Mouse (Mus musculus) cerebellum, postnatal 36 days (tissue): ENCODE measurements around the gene Pkig.

Source experiments
- DNase-seq, 2 experiments: peaks; one replicate each; pipeline ENCODE4 v3.0.0; 2021 to 2022; ENCODE audit warnings: mixed read lengths in 2 of 2

Pkig gene

DNA sequence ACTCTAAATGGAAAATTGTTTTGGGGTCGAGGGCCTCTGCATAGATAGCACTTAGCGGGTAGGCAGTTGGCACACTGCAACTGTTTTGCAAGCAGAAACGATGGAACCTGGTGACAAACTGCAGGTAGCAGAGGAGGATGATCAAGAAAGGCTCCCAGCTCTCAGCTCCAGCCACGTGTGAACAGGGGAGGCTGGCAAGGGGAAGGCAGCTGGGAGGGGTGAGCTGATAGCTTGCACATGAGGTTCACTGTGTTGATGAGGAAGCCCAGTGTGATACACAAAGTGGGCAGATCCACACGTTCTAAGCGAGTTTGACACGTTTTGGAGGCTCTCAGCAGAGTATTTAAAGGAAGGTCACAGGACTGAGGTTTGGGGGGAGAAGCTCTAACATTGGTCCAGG lies 54.3 kb downstream of the Pkig start:
- DNase-seq = no peak

DNA sequence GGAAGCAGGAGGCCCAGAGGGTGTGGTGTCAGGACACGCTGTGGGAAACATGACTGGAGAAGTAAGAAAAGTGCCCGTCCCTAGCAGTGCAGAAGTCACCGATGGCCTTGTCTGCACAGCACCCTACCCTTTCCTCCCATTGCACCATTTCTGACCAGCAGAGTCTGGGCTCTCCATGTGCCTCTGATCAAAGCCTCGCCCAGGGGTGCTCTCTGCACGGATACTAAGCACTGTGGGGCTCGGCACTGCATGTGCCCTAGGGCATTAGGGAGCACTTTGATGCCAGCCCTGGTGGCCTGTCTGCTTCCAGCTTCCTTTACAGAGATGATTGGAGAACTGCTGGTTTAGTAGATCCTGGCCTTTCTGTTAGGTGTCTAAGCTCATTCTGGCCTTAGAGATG lies 54.7 kb downstream of the Pkig start:
- DNase-seq = no peak

DNA sequence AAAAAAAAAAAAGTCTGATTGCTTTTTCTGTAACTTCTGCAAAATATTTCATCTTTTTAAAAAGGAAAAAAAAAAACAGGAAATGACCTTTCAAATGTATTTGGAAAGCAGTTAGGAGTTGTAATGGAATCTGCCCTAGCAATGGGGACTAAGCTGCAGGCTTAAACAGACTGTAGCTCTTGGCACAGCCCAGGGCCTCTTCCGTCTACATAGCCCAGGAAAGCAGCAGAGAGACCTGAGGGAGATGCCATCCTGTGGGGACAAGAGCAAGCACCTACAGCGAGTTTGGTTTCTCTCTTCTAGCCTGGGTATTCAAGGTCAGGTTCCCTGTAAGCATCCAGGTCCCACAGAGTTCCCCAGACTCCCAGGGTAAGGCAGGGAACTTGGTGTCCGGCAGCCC lies 55.2 kb downstream of the Pkig start:
- DNase-seq = no peak

DNA sequence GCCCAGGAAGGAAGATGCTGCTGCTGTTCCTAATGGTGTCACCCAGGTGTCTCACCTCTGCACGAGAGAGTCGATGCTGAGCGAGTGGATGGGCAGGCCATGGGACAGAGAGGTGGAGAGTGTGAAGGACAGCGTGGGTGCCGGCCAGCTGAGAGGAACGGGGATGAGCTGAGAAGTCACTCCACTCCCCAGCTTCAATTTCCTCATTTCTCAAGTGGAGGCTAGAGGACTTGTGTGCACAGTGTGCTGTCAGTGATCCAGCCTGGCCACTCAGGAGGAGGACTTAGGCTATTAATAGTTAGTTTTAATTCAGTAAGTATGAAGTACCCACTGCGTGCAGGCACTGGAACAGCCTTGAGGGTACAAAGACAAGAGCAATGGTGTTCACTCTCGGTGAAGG lies 58.3 kb downstream of the Pkig start:
- DNase-seq = no peak

DNA sequence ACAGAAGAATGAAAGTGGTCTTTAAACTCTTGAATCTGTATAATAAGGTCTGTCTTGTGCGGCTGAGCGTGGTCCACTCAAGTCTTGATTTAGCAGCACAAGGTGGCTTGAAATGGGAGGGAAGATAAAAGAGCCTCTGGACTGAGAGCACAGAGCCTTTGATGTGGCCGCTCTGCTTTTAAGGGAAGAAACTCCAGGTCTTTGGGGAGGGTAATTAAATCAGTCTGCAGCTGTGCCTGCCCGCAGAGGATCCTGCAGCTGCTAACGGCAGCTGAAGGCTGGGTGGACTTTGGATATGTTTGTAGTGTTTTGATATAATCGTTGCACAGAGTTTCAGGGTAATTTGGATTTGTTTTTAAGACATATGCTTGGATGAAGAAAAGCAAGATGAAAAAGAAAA lies 58.7 kb downstream of the Pkig start:
- no peak for DNase-seq

DNA sequence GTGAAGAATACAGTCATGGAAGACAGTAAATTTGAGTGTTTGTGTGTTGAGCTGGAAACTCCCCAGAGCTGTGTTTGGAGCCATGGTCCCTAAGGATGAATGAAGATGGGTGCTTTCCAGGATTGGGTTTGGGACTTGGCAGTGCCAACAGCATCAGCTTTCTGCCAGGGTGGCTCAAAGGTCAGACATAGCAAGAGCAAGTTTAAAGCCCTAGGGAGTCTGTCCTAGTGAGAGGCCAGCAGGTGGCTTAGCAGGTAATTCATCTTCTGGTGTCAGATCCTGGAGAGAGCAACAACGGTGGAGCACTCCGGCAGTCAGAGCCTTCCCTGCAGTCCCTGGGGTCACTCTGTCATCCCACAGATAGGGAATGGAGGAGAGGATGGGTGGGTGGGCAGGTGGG lies 60.3 kb downstream of the Pkig start:
- DNase-seq = peak in 1 of 2 experiments; percentile 25

DNA sequence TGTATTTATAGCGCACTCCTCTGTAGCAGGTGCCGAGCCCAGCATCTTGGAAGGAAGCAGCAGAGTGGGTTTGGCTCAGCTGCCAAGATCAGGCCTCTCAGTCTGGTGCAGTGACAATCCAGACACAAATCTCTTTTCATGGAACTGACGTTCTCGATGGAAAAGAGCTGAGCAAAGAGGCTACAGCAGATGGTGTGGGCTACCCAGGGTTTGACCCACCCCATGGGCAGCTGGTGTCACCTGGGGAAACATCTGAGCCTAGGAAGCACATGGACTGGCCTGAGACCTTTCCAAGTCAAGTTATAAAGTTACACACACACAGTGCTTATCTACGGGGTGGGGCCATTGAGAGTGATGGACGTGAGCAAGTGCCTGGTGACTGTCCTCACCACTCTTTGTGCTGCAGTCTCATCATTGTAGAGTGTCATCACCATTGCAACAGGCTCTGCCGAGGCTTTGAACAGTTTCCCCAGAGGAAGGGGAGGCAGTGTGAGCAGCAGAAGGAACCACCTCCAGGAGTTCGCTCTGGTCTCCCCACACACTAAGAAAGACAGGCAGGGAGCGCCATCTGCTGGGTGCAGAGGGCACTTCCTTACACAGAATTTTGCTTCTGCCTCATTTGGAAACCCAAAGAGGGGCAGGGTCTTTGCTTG lies 60.9 kb downstream of the Pkig start:
- DNase-seq = peak; percentile 85 to 87

DNA sequence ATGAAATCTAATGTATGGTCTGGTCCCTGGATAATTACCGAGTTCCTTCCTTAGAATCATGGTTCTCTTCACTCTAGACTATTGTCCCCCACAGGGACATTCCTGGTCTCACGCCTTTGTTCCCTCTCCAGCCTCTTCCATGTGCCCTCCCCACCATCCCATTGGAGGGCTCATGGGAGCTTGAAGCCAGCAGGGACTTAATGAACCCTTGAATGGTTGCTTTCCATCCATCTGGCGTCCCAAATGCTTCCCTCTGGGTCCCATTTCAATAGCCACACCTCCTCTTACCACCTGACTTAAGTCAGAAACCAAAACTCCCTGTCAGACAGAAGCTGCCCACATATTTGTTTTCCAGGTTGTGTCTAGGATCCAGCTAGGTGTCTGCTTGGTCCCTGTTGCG lies 61.4 kb downstream of the Pkig start:
- DNase-seq = no peak

DNA sequence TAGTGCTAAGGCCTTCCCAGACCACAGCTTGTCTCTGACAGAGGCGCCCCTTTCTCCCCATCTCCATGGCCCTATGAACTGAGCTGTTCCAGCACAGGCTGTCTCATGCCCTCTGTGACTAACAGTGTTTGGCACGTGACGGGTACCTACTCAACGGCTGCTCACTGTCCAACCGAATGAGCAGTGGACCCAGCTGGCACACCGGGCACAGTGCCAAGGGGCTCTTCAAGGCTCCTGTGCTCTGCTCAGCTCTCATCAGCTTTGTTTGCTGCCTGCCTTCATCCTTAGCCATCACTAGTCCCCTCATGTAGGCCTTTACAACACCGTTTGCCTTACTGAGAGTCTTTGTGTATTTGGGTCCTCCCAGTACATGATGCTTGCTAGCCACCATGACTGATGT lies 64.4 kb downstream of the Pkig start:
- peak; percentile 71 to 80 for DNase-seq

DNA sequence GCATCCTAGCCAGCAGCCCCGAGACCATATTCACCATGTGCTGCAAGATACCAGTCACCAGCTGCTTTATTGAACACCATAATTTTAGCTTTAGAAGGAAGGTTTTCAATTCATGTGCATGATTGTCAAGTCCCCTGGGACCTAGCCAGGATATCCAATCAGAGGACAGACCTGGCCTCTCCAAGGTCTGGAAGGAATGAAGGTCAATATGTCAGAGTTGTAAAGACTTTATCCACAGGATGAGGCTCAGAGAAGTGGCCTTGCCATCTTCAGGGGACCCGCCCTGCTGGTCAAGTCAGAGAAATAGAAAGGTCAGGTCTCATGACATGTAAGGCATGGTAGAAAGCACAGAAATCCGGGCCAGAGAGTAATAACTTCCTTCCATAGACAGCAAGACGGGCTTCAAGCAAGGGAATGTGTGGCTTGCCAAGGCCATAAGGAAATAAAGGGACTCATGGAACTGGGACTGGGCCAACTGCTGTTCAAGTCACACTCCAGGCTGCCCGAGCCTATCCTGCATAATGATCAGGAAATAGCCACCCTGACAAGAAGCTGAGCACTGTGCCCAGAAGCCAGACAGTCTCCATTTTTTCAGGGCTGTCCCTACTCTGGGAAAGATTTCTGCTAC lies 68.7 kb downstream of the Pkig start:
- DNase-seq = no peak

DNA sequence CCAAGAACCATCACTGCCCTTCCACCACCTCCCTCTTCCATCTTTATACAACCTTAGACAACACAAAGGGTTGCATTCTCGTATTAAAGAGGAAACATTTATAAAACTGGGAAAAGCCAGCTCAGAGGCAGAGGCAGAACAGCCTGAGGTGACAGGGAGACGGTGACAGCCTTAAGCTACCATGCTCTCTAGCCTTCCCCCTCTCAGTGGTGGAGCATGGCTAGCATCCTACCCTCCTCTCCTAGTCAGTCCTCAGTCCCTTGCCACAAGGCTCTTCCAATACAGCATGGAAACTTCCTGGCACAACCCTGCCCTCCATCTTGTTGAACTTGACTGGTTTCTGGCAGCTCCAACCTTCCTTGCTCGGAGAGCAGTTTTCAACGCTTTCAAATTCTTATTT lies 70.1 kb downstream of the Pkig start:
- no peak for DNase-seq

DNA sequence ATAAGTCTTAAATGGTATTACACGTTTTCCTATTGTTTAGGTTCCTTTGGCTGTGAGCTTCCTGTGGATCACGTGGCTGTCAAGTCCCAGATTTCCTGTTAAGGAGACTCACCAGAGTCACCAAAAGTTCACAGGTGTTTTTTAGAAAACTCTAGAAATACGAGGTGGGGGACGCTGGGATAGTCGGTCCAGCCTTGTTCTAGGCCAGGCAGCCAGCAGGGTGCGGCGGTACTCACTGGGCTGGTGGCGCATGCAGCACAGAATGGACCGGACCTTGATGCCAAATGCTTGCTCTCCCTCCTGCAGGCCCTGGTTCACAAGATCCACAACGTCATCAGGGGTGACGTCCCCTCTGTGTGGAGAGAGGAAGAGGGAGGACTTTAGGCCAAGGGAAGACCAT lies 73.8 kb downstream of the Pkig start:
- no peak for DNase-seq

DNA sequence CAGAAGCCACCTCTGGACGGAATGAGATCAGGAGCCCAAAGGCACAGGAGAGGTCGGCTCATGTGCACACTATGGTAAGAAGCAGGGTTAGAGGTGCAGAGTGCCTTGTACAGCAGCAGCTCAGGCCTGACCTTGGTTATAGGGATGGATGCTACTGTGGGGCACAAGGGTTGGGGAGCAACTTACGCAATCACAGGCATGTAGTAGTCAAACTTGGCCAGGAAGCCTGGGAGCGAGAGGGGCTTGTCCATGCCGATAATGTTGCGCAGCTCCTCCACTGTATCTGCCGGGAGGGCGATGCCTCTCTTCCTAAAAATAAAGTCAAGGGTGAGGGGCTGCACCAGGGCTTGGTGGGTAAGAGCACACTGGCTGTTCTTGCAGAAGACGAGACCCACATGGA lies 77.0 kb downstream of the Pkig start:
- DNase-seq = no peak

DNA sequence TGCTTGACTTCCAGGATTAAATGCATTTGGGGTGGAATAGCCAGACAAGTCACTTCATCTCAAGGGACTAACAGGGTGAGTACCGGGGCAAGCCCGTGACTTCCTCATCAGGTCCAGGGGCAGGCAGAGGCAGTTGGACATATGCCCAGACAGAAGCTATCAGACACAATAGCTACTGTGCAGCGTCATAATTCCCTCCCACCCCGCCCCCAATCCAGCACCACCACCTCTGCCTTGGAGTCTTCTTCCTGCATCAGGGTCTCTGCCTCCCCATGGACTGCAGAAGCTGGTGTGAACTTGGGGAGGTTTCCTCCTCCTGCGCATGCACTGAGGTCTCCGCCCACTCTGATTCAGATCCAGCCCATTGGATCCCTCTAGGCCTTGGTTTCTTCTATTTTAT lies 77.8 kb downstream of the Pkig start:
- no peak for DNase-seq

DNA sequence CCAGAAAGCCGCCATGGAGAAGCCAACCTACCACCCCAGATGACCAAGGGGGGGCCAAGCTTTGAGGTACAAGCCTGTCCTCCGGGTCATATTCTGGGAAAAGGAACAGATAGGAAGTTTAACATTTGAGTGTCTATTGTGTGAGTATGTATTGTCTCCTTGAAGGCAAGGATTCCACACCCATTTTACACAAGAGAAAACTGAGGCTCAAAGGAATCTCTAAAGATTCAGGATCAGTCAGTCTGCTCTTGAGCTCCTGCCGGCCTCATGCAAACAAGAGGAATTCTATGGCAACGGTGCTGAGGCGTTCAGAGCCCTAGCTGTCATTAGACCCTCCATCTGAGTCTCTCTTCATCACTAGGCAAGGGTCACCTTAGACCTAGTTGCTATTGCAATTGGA lies 84.5 kb downstream of the Pkig start:
- no peak for DNase-seq

DNA sequence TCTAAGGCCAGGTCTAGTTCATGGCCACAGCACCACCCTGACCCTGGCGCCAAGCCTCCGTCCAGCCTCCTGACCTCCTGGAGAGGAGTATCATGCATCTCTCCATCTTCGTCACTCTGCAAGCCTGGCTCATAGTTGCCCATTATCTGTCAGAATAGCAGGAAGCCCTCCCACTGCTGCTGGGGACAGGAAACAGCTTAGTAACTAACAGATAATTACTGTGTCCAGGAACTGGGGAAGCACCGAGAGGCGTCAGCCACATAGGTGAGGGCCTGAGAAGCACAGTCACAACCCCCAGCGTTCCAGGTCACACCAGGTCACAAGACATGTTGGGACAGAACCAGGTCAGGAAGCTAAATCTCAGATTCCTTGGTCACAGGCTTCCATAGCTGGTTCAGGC lies 85.2 kb downstream of the Pkig start:
- DNase-seq = no peak

DNA sequence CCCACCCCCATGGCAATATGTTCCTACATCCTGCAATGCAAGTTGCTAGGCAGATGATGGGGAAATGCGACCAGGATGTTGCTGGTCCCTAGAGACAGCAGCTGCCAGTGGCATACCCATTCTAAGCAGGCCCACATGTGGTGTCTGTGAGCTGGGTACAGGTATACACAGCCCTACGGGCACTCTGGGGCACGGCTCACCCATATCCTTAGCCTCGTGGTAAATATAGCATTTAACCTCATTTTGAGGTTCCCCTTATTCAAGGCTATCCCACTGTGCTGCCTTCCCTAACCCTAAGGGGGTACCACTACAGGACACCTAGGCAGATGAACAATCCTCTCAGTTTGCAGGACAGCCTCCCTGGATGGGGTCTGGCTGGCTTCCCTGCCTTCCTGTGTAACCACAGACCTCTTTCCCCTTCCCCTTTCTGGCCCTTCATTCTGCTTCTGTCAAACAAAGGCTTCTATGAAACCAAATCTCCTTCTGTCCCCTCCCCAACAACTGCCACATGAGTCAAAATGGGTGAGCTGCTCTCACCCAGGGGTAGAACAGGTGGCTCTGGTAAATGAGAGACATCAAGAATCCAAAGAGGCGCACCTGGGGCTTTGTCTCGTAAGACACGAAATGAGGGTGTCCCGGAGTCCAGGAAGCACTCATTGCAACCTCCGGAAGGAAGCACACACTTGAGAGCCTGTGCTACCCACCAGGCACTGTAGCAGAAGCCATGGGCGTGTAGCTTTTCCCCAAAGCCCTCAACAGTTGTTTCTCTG lies 86.8 kb downstream of the Pkig start:
- DNase-seq = no peak

DNA sequence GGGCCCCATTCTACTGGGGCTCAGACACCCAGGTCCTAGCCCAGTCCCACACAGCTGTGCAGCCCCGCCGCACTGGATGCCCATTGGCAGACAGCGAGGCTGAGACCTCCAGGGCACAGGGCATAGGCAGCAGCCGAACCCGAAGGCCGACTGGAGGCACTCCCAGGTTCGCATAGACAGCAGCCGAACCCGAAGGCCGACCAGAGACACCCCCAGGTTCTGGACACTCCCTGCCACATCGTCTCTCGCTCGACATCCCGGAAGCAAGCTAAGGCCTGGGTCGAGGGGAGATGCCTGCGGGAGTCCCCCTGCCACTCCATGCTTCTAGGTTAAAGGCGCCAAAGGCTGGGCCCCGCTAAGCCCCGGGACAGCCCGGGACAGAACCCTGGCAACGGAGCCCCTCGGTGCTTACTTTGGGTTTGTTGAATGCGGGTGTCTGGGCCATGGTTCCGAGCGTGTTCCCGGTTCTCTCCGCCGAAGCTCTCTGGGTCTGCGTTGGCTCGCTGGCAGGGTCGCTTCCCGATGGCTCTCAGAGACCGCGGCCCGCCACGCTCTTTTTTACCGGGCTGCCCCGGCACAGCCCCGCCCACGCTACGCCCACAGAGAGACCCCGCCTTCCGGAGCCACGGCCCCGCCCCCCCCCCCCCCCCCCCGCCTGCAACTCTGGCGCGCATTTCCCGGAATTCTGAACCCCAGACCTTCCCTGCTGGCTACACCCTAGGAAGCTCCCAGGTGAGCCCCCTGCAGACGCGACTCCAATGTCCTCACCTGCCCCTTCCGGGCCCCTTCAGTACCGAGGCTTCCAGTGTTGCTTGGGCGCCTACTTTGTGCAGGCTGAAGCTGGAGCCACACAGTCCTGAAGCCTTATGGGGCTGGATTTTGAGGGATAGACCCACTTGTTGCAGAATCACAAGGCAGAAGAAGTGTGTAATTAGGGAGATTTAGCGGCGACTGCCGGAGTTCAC lies 91.7 kb downstream of the Pkig start, which contains the start of gene Ada:
Gene Ada (minus strand): TSS at position 593 of the 965 bp plus-strand sequence.
- peak; percentile 14 to 36 for DNase-seq

DNA sequence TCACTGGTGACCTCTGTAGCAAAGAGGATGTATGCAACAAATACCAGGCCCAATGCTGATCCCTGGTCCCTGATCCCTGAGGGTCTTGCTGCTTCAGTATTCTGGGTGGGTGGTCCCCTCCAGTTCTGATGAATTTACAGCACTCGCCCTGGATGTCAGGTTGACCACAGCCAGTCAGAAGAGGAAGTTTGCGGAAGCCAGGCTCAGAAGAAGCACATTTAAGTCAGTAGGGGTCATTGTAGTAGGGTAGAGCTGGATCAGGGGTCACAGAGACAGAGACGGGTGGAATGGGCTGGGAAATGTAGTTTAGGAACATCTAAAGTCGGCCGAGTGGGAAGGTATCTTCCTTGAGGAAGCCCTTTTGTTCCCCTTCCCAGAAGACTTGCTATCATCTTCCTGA lies 96.0 kb downstream of the Pkig start:
- DNase-seq = no peak

DNA sequence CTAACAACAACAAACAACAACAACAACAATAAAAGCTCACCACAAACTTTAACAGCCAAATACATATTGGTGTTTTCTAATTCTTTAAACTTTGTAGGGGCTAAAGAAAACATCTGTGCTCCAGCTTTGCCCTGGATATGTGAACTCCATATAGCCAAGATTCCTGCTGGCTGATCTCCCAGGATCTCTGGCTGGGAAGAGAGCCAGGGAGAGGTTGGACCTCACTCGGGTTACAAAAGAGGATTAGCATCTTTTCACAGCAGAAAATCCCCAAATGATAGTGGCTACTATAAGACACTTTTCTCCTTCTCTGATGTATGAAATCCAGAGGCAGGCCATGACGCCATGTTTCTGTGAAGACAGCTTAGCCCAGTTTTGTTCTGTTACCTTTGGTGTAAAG lies 98.5 kb downstream of the Pkig start:
- peak; percentile 15 to 27 for DNase-seq

DNA sequence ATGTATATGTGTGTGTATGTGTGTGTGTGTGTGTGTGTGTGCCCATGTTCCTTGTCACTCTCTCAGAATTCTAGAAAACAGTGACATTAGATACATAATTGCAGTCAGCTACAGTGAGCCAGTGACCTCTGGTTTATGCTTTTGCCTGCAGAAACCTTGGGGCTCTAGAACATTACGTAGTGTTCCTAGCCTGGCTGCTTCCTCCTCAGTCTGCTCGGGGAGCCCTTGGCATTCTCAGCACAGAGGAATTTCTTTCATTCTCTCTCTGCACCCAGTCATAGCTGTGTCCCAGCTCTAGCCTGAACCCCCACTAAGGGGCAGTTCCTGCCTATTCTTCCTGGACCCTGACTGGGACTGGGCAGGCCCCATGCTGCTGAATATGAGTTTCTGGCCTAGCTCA lies 100.0 kb downstream of the Pkig start:
- DNase-seq = no peak

DNA sequence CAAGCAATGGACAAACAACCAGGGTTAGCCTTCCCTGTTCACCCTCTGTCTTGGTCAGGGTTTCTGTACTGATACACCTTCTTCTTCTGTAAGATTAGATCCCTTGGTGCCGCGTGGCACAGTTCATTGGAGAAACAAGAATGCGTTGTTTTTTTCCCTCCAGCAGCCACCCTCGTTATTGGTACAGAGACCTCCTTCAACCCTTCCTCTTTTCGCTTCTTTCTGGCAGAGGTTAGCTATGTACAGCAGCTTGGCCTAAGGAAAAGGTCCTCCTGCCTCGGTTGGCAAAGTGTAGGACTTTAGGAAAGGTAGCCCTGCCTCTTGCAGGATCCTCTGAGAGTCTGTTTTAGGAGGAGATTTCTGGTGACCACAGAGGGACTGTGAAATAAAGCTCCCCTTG lies 102.4 kb downstream of the Pkig start:
- no peak for DNase-seq

DNA sequence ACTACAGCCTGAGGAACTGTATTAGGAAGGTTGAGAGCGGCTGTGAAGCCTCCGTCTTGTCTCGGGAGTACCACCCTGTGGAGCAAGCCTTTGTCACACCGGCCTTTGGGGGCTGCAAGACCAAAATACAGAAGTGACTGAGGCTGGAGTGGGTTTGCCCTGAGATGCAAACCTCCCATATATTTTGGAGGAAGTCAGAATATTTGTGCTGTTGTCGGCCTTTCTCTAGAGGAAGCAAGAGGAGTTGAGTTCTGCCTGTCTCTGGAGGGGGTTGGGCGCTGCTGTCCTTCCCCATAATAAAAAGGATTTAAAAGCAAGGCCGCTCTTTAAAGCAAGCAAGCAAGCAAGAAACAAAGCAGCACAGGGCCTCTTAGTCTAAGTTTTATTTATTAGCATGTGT lies 103.2 kb downstream of the Pkig start:
- no peak for DNase-seq
